Mouse (Mus musculus) heart, postnatal 14 days (tissue): Measurements from ENCODE around the gene Tal1. TPM values are rescaled to one million over a fixed set of nuclear protein-coding genes. Genes with fewer than 3 reads are reported as not detected.

Experiments
- DNase-seq, 2 experiments: peaks; one replicate each; pipeline ENCODE4 v3.0.0; 2021 to 2022
- intact Hi-C: fragments of 180-260 bp; cut with DNase I; formaldehyde crosslinking; loops from one replicate; pipeline ENCODE4 v1.15.1; 2025
- total RNA-seq, 2 experiments: library from RNA; stranded (reverse); gene quantifications; 2 replicates each; pipeline ENCODE4 v1.2.3; 2021

The Tal1 gene
- total RNA-seq, 2 experiments from 2014 or later: 4.9 to 6.3 TPM

- intact Hi-C loops: no loop called here
- no peak for DNase-seq
Measured at GRCm38 (mm10) chr4:115096435-115097145, 40.4 kb downstream of the Tal1 start.

- intact Hi-C loops: no loop called here
- peak in 1 of 2 experiments; percentile 44 for DNase-seq
Measured at GRCm38 (mm10) chr4:115097146-115097496, 40.9 kb downstream of the Tal1 start.

GRCm38 (mm10) chr4:115101682-115102081 is 45.5 kb downstream of the Tal1 start:
- intact Hi-C loops: no loop called here
- DNase-seq: peak; percentile 55 to 72

GRCm38 (mm10) chr4:115103510-115103909 is 47.3 kb downstream of the Tal1 start:
- no peak for DNase-seq
- intact Hi-C loops: no loop called here

- no peak for DNase-seq
- intact Hi-C loops: no loop called here
Measured at GRCm38 (mm10) chr4:115111167-115111566, 54.9 kb downstream of the Tal1 start.

- intact Hi-C loops: no loop called here
- no peak for DNase-seq
Measured at GRCm38 (mm10) chr4:115113266-115113665, 57.0 kb downstream of the Tal1 start.

- intact Hi-C loops: no loop called here
- no peak for DNase-seq
Measured at GRCm38 (mm10) chr4:115119642-115120041, 63.4 kb downstream of the Tal1 start.

GRCm38 (mm10) chr4:115121162-115121561 is 64.9 kb downstream of the Tal1 start:
- intact Hi-C loops: no loop called here
- DNase-seq: no peak

Other genes with a start within 250 kb of the Tal1 start
- gene Gm12830, start 234.7 kb upstream of the Tal1 start, total RNA-seq: not detected
- under 1 TPM; 0.38 to 0.39 TPM for gene Foxd2, start 147.6 kb upstream of the Tal1 start, total RNA-seq
- not detected for gene Foxe3, start 130.4 kb upstream of the Tal1 start, total RNA-seq
- 10 to 100 TPM; 43.7 to 46.9 TPM for gene Cmpk1, start 69.2 kb upstream of the Tal1 start, total RNA-seq
- gene Stil, start 56.3 kb upstream of the Tal1 start, total RNA-seq: 1 to 10 TPM in 1 of 2 experiments, under 1 TPM in 1; 0.67 to 1.5 TPM
- 1 to 10 TPM in 1 of 2 experiments, under 1 TPM in 1; 0.88 to 2.0 TPM for gene Pdzk1ip1, start 32.3 kb downstream of the Tal1 start, total RNA-seq
- gene Cyp4x1, start 77.9 kb downstream of the Tal1 start, total RNA-seq: not detected
- gene Cyp4a29, start 185.7 kb downstream of the Tal1 start, total RNA-seq: not detected
- gene Cyp4a12a, start 242.6 kb downstream of the Tal1 start, total RNA-seq: not detected